Mouse (Mus musculus) naive thymus-derived CD4-positive, alpha-beta T cell, adult 2 months (primary cell): ENCODE data around the gene Plcb2.

Experiments used
- DNase-seq: peaks from one replicate; pipeline ENCODE4 v3.0.0-alpha.2; 2011; ENCODE audit warnings: low read depth

Gene Plcb2

DNA sequence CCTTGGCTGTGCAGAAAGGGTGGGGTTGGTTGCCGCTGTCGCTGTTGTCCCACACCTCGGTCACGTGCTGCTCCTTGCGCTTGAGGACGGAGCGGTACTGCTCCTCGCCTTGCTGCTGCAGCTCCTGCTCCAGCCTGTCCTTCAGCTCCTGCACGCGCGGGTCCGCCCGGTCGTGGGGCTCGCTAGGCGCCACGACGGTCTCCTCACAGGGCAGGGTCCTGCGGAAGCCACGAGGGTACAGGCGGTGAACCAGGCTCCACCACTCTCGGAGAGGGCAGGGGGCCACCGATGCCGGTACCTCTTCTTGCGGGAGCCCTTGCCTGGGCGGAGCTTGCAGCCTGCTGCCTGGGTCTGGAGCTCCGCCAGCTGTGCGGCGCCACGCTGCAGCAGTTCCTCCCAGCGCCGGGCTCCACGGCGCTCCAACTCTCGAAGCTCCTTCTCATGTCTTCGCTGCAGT, 17.2 kb downstream of the Plcb2 start:
- peak; percentile 43 for DNase-seq

DNA sequence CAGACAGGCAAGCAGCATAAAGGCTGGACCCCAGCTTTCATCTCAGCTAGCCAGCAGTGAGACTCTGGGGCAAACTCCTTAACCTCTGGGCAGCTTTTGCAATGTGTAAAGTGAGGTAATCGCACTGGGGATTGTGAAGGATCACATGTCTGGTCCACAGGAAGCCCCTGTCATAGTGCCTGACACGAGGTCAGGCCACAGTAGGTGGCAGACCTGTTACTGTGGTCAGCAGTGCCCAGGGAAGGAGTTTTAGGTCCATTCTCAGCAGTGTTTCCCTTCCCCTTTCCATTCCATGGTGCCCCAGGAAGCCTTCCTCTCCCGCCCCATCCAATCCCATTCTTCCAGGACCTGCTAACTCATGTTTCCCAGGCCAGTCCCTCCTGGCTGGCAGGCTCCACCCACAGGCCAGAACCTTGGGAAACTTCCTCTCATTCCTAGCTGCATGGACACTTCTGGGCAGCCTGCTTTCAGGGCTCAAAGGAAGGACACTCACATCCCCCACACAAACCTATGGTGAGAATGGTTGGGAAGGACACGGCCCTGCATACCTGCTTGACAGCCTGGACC, 18.5 kb downstream of the Plcb2 start:
- no peak for DNase-seq

DNA sequence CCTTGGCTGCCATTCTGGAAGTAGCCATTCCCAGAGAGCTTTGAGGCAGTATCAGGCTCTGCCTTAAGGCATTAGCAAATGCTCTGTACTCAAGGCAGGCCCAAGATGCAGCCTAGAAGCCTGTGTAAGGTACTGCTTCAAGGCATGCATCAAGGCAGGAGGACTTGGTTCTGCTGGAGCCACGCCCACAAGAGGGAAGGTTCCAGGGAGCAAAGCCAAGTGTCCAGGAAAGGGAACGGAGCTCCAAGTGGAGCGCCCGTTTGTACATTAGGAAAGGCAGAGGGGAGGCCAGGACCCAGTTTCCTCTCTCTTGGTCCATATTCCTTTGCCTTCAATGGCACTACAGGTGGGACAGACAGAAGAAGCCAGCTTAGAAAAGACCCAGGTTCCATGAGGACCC, 19.8 kb downstream of the Plcb2 start:
- DNase-seq, result no peak

DNA sequence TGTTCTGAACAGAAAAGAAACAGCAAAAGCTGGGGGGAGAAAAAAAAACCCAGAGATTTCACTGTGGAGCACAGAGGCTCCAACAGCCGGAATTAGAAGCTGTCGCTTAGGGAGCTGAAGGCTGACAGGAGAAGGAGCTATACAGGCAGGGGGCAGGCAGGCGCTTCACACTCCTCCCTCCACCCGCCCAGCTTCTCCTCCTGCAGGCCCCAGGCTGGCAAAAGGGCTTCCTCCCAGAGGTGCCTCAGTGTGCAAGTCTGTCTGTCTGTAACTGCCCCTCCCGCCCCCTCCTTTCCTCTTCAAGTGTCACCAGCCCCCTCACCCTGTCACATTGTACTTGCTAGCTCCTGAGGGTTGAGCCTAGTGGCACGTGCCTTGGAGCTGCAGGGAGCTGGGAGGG, 21.8 kb downstream of the Plcb2 start:
- DNase-seq, result peak; percentile 29

DNA sequence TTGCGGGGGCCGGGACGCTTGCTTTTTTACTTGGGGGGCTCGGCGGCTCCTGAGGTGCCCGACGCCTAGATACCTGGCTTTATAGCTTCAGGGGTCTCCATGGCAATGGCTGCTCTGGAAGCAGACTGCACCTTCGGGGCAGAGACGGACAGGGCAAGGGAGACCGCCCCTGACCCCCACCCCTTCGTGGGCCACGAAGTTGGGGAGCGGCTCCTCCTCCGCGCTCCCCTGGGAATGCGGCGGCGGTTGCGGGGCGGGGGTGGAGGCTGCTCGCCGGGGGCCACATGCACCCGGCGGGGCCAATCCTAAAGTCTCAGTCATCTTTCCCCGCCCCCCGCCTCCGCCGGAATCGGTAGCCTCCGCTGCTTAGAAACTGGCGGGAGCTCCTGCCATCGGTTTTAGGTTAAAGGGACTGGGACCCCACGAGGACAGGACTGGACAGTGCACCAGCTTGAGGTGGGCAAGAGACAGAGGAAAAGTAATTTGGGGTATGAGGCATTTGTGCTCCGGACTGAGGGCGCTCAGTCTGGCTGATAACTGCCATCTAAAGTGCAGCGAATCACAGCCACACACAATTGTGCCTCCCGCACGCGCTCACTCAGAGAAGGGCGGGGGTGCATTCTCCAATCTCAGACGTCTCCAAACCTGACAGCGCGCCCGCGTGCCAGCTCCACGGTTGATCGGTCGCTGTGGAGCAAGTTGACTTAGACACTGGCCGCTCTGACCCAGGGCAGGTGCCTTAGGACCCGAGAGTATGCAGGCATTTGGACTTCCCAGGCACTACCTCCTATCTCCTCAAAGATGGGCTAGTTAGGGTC, 24.1 kb downstream of the Plcb2 start, which contains the start of gene Ankrd63:
TSS of gene Ankrd63 (minus strand) at position 51 of the 818 bp plus-strand sequence.
- peak; percentile 51 for DNase-seq

DNA sequence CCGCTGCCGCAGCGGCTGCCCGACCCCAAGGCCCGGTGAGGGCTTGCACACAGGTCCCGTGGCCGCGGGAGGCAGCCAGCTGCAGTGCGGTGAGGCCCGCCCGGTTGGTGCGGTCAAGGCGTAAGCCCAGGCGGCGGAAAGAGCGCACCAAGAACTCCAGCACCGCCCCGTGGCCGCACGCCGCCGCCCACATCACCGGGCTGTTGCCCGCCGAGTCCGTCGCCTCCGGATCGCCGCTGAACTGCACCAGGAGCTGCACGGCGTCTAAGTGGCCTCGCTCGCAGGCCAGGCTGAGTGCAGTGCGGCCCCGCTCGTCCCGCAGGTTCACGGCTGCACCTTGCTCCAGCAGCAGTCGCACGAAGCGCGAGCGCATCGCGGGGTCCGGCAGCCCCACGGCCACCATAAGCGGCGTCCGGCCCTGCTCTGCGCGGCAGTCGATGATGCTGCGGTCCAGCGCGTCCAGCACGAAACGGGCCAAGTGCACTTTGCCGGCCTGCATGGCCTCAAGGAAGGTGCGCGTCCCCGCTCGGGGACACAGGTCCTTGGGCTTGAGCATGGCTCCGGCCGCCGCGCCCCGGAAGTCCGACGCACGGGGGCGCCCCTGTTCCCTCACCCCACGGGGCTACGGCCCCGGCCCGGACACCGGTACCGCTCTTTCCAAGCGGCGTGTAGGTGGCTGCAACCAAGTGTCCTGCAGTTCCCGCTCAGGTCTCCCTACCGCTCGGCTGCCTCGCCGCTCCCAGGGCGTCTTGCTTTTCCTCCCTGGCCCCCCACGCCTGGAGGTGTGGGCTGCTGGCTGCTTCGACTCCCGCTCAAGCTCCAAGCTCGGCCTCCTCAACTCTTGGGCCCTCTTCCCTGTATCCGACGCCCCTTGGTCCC, 25.1 kb downstream of the Plcb2 start:
- DNase-seq, result peak; percentile 50

DNA sequence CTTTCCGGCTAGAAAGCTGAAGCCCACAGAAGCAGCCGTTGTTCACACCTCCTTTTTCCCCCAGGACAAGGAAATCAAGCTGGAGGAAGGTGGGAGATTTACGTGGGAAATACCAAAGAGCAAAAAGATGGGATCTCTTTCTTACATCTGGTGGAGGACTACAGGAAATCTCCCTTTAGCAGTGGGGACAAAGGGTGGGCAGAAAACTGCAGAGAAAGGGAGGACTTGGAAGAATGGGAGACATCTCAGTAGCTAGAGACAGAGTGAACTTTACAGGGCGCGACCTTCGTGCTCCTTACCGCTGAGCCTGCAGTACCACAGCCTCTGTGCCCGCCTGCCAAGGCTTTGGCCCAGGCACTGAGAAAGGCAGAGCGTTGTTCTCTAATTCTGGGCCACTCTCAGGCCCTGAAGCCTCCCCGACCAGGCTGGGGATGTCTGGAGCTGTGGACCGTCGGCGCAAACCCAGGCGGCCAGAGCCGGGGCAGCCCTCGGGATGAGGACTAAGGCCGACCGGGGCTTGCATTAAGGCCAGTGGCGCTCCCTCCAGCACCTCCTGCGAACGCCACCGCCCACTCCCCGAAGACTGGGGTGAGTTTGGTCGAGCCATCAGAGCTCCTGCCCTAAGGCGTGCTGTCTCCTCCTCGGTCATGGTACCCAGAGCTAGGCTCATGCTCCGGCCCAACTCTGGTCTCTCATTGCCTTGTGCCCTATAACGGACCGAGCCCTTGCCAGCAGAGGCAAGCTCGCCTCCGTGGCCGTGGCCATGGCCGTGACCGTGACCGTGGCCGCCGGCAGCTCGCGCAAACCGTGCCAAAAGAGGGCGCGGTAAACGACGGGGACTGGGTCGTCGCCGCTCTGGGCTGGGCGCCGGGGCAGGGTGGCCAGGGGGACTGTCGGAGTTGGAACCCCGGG, 26.0 kb downstream of the Plcb2 start:
- peak; percentile 34 for DNase-seq

DNA sequence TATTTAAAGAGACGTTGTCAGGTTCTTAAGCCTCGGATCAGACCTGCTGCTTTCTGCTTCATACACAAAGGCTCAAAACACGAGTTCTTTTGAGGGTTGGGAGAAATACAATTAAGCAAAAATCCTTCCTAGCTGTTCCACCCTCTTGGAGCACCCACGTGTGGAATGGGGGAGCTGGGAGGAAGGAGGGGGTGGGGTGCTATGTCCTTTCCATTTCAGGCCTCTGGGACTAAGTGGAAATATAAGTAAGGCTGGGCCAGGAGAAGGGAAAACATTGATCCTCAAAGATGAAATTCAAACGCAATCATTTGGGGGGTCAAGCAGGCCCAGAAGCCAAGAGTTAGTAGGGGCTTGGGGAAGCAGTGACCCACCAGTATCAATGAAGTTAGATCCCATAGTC, 27.1 kb downstream of the Plcb2 start:
- no peak for DNase-seq

DNA sequence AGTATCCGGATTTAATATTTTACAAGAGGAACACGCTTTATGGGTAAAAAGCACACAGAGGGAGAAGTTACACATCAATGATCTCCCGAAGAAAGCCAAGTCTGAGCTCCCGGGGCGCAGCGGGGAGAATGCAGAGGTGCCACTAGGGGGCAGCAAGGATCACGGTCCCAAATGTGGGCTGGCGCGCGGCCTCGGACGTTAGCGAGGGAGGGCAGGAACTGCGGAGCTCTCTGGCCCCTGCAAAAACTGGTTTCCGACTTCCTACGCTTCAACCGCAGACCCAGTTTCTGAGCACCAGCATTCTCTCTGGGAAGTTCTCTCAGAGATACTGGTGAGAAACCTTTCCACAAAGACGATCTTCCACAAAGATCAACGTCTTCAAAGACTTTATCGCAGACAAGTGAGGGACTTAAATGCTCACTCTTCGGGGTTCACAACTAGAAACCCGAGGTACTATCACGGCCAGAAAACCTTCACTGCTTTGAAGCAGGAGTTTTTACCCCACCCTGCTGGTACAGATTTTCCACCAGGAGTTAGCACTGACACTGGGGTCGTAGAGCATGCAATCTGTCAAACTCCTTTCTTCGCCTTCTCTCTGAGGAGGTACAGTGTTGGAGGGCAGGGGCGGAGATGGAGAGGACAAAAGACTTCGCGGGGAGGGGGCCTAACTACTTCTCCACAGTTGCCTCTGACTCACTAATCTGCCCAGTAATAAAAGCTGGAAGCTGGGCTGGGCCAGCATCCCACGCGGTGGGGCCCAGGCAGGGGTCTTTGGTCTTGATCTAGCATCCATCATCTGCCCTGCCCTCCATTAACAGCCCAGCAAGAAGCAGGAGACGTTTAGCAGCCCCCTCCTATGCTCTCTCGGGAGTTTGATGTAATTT, 27.8 kb downstream of the Plcb2 start:
- peak; percentile 86 for DNase-seq

DNA sequence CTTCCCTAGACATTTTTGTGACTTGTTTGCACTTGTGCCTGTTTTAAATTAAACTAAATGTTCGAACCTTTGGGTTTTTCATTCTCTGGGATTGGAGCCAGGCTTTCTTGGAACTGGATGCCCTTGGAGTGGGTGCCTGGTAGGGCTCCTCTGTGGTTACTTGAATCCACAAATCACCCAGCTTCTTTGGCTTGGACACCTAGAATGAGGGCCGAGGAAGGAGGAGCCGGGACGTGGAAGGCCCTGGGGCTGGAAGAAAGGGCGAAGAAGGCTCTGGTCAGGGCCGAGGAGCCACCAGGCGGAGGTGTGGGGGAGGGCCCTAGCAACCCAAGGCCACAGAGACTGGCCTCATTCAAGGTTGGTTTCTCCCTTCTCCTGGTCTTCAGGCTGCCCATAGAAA, 30.3 kb downstream of the Plcb2 start:
- no peak for DNase-seq

DNA sequence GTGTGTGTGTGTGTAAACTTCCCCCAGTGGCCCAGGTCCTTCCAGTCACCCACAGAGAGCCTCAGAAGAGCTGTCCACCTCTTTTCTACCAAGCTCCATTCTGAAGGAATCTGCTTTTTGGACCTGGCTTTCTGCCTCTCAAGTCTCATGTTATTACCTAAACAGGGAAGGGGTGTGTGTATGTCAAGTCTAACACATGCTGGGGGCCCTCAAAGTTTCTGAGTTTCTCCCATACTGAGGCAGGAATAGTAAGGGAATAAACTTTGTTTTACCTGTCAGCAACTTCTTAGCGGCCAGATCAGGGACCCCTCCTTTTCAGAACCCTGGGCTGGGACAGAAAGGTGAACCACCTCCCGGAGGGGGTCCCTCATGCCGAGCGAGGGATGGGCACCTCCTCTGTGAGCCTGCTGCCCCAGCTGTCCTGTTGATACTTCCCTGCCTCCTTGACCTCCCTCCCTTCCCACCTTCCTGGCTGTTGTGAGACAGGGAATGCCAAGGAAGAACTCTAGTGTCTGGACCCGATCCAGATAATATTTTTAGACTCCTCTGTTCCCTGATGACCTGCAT, 30.8 kb downstream of the Plcb2 start:
- no peak for DNase-seq

DNA sequence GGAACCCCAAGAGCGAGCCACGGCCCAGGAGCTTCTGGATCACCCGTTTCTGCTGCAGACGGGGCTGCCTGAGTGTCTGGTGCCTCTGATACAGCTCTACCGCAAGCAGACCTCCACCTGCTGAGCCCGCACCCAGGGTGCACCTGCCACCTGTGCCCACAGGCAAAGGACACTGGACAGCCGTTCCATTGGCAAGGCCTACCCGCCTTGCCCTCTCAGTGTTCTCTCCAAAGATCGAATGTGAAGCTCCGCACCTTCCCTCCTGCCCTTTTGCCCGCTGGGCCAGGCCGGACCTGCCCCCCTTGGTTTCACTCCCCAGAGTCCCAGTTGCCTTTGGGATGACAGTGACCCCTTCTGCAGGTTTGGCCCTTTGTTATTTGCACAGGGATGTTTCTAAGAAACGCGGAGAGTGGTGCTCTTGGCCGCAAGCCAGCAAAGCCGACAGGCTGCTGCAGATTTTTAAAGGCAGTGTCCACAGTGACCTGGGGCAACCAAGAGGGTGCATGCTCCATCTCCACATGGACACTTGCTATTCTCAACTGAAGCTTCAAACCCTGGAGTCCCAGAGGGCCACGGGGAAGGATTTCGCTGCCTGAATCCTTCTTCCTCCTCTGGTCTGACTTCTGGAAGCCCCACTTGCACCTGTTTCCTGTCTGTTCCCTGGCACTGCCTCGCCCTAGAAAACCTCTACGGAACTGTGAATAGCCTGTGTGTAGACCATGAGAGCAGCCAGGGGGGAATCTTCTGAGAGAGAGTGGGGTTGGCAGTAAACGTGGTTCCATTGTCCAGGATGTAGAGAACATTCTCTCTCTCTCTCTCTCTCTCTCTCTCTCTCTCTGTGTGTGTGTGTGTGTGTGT, 31.6 kb downstream of the Plcb2 start:
- peak; percentile 45 for DNase-seq

DNA sequence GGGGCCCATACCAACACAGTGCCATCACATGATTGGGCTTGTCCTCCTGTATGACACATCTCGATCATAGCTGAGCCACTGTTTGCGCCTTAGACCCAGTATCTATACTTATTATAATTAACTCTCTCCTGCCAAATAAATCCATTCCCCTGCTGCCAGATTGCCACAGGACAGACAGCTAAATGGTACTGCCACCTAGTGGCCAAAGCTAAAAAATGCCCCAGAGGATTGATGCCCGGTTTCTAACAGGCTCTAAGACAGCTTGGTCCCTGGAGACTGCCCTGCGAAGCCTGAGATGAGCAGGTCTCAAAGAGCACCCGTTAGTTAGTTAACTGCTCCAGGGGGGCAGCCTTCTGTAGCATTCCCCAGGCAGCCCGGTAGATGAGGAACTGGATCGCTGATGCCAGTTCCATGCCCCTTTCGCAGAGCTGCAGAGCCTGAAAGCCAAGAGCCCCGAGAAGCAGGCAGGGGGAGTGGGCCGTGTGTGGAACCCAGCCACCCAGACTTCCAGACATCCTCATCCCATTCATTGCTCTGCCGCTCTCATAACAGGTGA, 32.5 kb downstream of the Plcb2 start:
- DNase-seq, result peak; percentile 87

DNA sequence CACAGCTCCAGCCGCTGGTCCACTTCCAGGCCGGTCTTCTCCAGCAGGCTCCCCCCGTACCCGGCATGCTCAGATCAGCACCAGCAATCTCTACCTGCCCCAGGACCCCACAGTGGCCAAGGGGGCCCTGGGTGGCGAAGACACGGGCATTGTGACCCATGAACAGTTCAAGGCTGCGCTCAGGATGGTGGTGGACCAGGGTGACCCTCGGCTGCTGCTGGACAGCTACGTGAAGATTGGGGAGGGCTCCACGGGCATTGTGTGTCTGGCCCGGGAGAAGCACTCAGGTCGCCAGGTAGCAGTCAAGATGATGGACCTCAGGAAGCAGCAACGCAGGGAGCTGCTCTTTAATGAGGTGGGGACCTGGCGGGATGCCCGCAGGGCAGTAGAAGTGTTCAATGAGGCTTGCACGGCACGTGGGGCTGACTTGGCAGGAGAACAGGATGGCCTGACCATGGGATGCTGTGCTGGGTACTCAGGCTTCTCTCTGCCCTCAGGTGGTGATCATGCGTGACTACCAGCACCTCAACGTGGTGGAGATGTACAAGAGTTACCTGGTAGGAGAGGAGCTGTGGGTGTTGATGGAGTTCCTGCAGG, 34.8 kb downstream of the Plcb2 start:
- no peak for DNase-seq

DNA sequence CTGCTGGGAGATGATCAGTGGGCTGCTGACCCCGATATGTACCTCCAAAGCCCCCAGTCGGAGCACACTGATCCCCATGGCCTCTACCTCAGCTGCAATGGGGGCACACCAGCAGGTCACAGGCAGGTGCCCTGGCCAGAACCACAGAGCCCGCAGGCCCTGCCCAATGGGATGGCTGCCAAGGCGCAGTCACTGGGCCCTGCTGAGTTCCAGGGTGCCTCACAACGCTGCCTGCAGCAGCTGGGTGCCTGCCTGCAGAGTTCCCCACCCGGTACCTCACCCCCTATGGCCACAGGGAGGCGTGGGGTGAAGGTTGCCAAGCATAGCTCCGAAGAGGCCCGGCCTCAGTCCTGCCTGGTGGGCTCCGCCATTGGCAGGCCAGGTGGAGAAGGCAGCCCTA, 38.4 kb downstream of the Plcb2 start:
- DNase-seq, result no peak

DNA sequence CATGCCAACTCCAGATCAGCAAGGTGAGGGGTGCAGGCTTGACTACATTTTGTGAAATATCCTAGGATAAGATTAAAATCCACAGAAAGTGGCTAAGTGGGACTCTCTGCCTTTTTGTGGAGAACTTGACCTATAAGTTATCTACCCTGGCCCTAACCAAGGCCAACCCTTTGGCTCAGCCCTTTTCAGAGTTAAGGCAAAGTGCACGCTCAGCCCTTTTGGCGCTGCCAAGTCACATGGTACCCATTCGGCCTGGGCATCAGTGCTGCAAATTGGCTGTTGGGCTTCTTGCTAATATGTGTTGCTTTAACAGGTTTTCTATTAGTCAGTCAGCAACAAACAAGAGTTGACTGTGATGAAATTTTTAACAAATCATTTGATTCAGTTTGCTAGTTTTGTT, 40.4 kb downstream of the Plcb2 start:
- no peak for DNase-seq

DNA sequence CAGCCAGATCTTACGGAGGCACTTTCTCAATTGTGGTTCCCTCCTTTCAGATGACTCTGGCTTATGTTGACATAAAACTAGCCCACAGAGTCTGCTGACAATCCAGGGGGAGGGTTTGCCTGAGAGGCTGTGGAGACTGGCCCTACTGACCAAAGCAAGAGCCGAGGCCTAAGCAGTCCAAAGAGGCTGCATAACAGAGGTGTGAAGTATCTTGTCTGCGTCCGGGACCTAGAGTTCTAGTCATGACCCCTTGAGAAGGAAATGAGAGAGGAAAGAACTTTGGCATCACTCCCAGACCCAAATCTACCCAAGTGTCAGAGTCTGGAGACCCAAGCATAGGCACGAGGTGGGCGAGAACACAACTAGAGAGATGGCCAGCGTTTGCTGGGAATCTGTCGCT, 41.5 kb downstream of the Plcb2 start:
- no peak for DNase-seq

DNA sequence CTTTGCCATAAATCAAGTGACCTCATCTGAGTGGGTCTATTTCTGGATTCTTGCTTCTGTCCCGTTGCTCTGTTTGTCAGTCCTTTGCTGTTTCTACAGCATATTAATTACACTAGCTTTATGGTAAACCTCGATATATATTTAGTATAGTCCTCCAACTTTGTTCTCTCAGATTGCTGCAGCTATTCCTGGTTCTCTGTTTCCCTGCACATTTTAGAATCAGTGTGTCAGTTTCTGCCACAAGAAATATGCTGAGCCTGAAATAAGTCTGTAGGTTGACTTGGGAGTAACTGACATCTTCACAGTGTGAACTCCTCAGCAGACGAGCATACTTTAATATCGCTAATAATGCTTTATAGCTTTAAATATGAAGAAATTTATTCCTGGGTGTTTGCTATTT, 43.1 kb downstream of the Plcb2 start:
- no peak for DNase-seq
